In the genomic region with DNA sequence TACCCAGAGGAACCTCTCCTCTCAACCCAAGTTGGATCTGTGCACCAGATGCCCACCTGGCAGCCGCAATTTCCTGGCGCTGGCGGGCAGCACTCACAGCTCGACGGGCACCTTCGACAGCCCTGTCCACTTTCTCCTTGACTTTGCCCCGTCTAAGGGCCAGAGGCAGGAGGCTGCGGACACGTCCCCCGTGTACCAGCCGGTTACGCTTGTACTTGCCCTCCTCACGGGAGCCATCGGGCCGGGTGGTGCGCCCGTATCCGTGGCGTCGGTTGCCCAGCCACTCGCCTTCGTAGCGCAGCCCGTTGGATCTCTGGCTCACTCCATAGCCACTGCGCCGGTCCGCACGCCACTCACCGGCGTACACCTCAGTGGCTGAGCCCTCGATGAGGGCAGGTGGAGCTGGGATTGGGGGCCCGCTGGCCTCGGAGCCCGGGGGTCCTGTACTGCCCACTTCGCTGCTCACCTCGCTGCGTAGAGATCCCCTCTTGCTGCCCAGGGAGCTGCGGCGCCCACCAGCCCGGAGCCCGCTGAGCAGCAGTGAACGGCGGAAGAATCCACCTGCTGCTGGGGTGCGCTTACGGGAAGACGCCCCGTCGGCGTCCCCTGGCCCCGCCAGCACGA, we compare ENCODE assay signal across 10 mouse cellular contexts. TPM values are rescaled to one million over a fixed set of nuclear protein-coding genes. Genes with fewer than 3 reads are reported as not detected.
A peak's percentile ranks its signal among the peaks of the same experiment; 100 is the strongest.
DNase-seq lines count a peak whose midpoint lies in the region; ATAC-seq and TF ChIP-seq lines count a peak whose summit lies in the region.
"Had no signal": no experiment of that assay in that cellular context is flagged by ENCODE, and none has a peak within 500 bp of the region (broad histone marks: within the 10 kb centered on the region; RNA-seq: fewer than 3 reads in every experiment).

No protein-coding gene starts in this region.

- 0 out of 2 replicates have a peak, but pooled peaks cover 9% of the 10 kb centered on the region for H3K27me3 ChIP-seq in forebrain, embryonic 15.5 days
- H3K27me3 ChIP-seq in midbrain, embryonic 15.5 days (replicated peaks) = no peaks in the 10 kb centered on the region

- 72% methylated on average over 51 of the region's 51 CpGs for WGBS in forebrain, embryonic 15.5 days
- WGBS in midbrain, embryonic 15.5 days = 75% methylated on average over 51 of the region's 51 CpGs

- peak overlapping the region; percentile 73 for H3K4me3 ChIP-seq in layer of hippocampus, adult 2 months
- H3K4me3 ChIP-seq in forebrain, embryonic 15.5 days = peak overlapping the region; percentile 70
- H3K4me3 ChIP-seq in midbrain, embryonic 15.5 days = peak overlapping the region; percentile 83

- peak overlapping the region; percentile 75; the same call in 1 of the 2 replicates for H3K9ac ChIP-seq in forebrain, embryonic 15.5 days (replicated peaks)
- H3K9ac ChIP-seq in midbrain, embryonic 15.5 days = no peak overlapping the region
- H3K9ac ChIP-seq: liver, embryonic 13.5 days had no signal

- H3K4me2 ChIP-seq in forebrain, embryonic 15.5 days (replicated peaks) = peak overlapping the region; percentile 82
- peak overlapping the region; percentile 81 for H3K4me2 ChIP-seq in midbrain, embryonic 15.5 days
- H3K4me2 ChIP-seq: liver, embryonic 13.5 days had no signal

- no peak for DNase-seq in layer of hippocampus, adult 2 months (ENCODE audit: low spot score in 2 of 2)
- no peak for DNase-seq in layer of hippocampus, adult 11-12 months (ENCODE audit: low spot score)
- peak; percentile 47 to 50 for DNase-seq in cerebellum, postnatal 10 days
- no peak for DNase-seq in ovary, postnatal 36 days (ENCODE audit: low spot score)
- DNase-seq: kidney, adult 11 months; liver, embryonic 13.5 days had no signal

- TF ChIP-seq CTCF in layer of hippocampus, adult 2 months (conservative IDR thresholded peaks at IDR 0.05) = no peak

- peaks cover 73% of the 10 kb centered on the region for H3K4me1 ChIP-seq in forebrain, embryonic 15.5 days
- peaks cover 68% of the 10 kb centered on the region for H3K4me1 ChIP-seq in midbrain, embryonic 15.5 days

- no peaks in the 10 kb centered on the region for H3K9me3 ChIP-seq in forebrain, embryonic 15.5 days
- no peaks in the 10 kb centered on the region for H3K9me3 ChIP-seq in midbrain, embryonic 15.5 days
- H3K9me3 ChIP-seq: liver, embryonic 13.5 days had no signal

- no peak for ATAC-seq in forebrain, embryonic 15.5 days (replicated peaks)
- ATAC-seq in midbrain, embryonic 15.5 days (replicated peaks) = no peak
- no peak for ATAC-seq in megakaryocyte-erythroid progenitor cell, adult 5-6 weeks (replicated peaks; ENCODE audit: low FRiP score, low TSS enrichment, poor library complexity, severe bottlenecking)
- no peak for ATAC-seq in erythroblast, adult 5-6 weeks (replicated peaks; ENCODE audit: low FRiP score, poor library complexity, severe bottlenecking)

- peaks cover 8% of the 10 kb centered on the region; the same call in 1 of the 2 replicates for H3K36me3 ChIP-seq in forebrain, embryonic 15.5 days
- H3K36me3 ChIP-seq in midbrain, embryonic 15.5 days (replicated peaks) = no peaks in the 10 kb centered on the region; the same call in 1 of the 2 replicates
- H3K36me3 ChIP-seq: liver, embryonic 13.5 days had no signal

- H3K27ac ChIP-seq in layer of hippocampus, adult 2 months = peak overlapping the region; percentile 96
- 0 out of 2 replicates have a peak overlapping the region, but pooled peaks have one; percentile 97 for H3K27ac ChIP-seq in forebrain, embryonic 15.5 days (replicated peaks)
- H3K27ac ChIP-seq in midbrain, embryonic 15.5 days = no peak overlapping the region
- H3K27ac ChIP-seq: liver, embryonic 13.5 days had no signal

RNA-seq across cellular contexts. Expression of a gene that starts 3.3 kb away (rescaled TPM):
- total RNA-seq in layer of hippocampus, adult 2 months (2021) = 100 to 1,000 TPM; 453 to 476 TPM
- polyA plus RNA-seq in forebrain, embryonic 15.5 days (2015; fragmentation: Nextera tagmentation; extraction: Ambion mirVana) = 37.4 and 38.3 TPM in 2 replicates
- 39.7 and 42.5 TPM in 2 replicates for polyA plus RNA-seq in midbrain, embryonic 15.5 days (2015; fragmentation: Nextera tagmentation; extraction: Ambion mirVana)
- total RNA-seq in megakaryocyte-erythroid progenitor cell, adult 5-6 weeks (2014; fragmentation: Nextera tagmentation) = not detected in 2 replicates
- 0.05 TPM in 1 of 2 replicates, not detected in the other for total RNA-seq in megakaryocyte-erythroid progenitor cell, adult 5-6 weeks (2017)
- total RNA-seq in erythroblast, adult 5-6 weeks (2015; ENCODE audit: low replicate concordance) = not detected in 2 replicates
- total RNA-seq in erythroblast, adult 5-6 weeks (2017; ENCODE audit: low replicate concordance) = not detected in 2 replicates

RNA-seq across cellular contexts. Expression of a gene that starts 7.1 kb away (rescaled TPM):
- total RNA-seq in layer of hippocampus, adult 2 months (2021) = 10 to 100 TPM; 15.4 to 19.3 TPM
- 11.4 and 13.0 TPM in 2 replicates for polyA plus RNA-seq in forebrain, embryonic 15.5 days (2015; fragmentation: Nextera tagmentation; extraction: Ambion mirVana)
- polyA plus RNA-seq in midbrain, embryonic 15.5 days (2015; fragmentation: Nextera tagmentation; extraction: Ambion mirVana) = 7.5 and 9.2 TPM in 2 replicates
- total RNA-seq in megakaryocyte-erythroid progenitor cell, adult 5-6 weeks (2014; fragmentation: Nextera tagmentation) = 66.7 and 109 TPM in 2 replicates
- total RNA-seq in megakaryocyte-erythroid progenitor cell, adult 5-6 weeks (2017) = 13.3 and 27.0 TPM in 2 replicates
- total RNA-seq in erythroblast, adult 5-6 weeks (2015; ENCODE audit: low replicate concordance) = 1.7 and 5.9 TPM in 2 replicates
- 2.5 and 3.7 TPM in 2 replicates for total RNA-seq in erythroblast, adult 5-6 weeks (2017; ENCODE audit: low replicate concordance)

RNA-seq across cellular contexts. Expression of a gene that starts 18.9 kb away (rescaled TPM):
- 10 to 100 TPM; 19.3 to 23.7 TPM for total RNA-seq in layer of hippocampus, adult 2 months (2021)
- 52.2 and 52.3 TPM in 2 replicates for polyA plus RNA-seq in forebrain, embryonic 15.5 days (2015; fragmentation: Nextera tagmentation; extraction: Ambion mirVana)
- 38.8 and 39.5 TPM in 2 replicates for polyA plus RNA-seq in midbrain, embryonic 15.5 days (2015; fragmentation: Nextera tagmentation; extraction: Ambion mirVana)
- total RNA-seq in megakaryocyte-erythroid progenitor cell, adult 5-6 weeks (2014; fragmentation: Nextera tagmentation) = 9.2 and 10.4 TPM in 2 replicates
- total RNA-seq in megakaryocyte-erythroid progenitor cell, adult 5-6 weeks (2017) = 5.1 and 6.4 TPM in 2 replicates
- total RNA-seq in erythroblast, adult 5-6 weeks (2015; ENCODE audit: low replicate concordance) = 0.19 and 1.7 TPM in 2 replicates
- total RNA-seq in erythroblast, adult 5-6 weeks (2017; ENCODE audit: low replicate concordance) = 1.4 and 1.6 TPM in 2 replicates

RNA-seq across cellular contexts. Expression of a gene that starts 21.3 kb away (rescaled TPM):
- total RNA-seq in layer of hippocampus, adult 2 months (2021) = 10 to 100 TPM; 55.5 to 67.3 TPM
- polyA plus RNA-seq in forebrain, embryonic 15.5 days (2015; fragmentation: Nextera tagmentation; extraction: Ambion mirVana) = 27.4 and 30.6 TPM in 2 replicates
- polyA plus RNA-seq in midbrain, embryonic 15.5 days (2015; fragmentation: Nextera tagmentation; extraction: Ambion mirVana) = 33.7 and 37.5 TPM in 2 replicates
- 5.6 and 7.8 TPM in 2 replicates for total RNA-seq in megakaryocyte-erythroid progenitor cell, adult 5-6 weeks (2014; fragmentation: Nextera tagmentation)
- 0.19 and 1.4 TPM in 2 replicates for total RNA-seq in megakaryocyte-erythroid progenitor cell, adult 5-6 weeks (2017)
- 1.3 and 1.7 TPM in 2 replicates for total RNA-seq in erythroblast, adult 5-6 weeks (2015; ENCODE audit: low replicate concordance)
- total RNA-seq in erythroblast, adult 5-6 weeks (2017; ENCODE audit: low replicate concordance) = 0.34 and 0.42 TPM in 2 replicates

Comparison
In these comparisons a context has a peak if more than half of its experiments do, and no peak if none do; other contexts are left out.
1. DNase-seq: peak in cerebellum, postnatal 10 days (2 of 2); none in layer of hippocampus, adult 2 months (0 of 2), layer of hippocampus, adult 11-12 months (single experiment) and ovary, postnatal 36 days (single experiment).
2. RNA of a gene that starts 3.3 kb away (total RNA-seq): 453 to 476 TPM in layer of hippocampus, adult 2 months; 0.05 TPM in megakaryocyte-erythroid progenitor cell, adult 5-6 weeks and not detected in erythroblast, adult 5-6 weeks; every median in the first group is over 100 times any median in the second.
3. Peak in every context shown above with its lines, with median percentiles within 50 percentile points of each other: H3K4me3 ChIP-seq.